Mouse (Mus musculus) small intestine, adult 2 months (tissue): Measurements from ENCODE around the gene Scgb1a1.

ENCODE experiments used
- CTCF ChIP-seq: fragments of 200-500 bp; IDR thresholded peaks from 2 replicates; pipeline ENCODE4 v1.5.1; 2012; ENCODE audit warnings: low read depth, mild to moderate bottlenecking, control low read depth, inconsistent platforms, low read length, moderate library complexity, mixed read lengths; ENCODE audit not compliant: insufficient replicate concordance, insufficient read length; ENCODE audit errors: extremely low read depth
- POLR2A ChIP-seq: fragments of 200-500 bp; IDR thresholded peaks from 2 replicates; pipeline ENCODE4 v1.6.1; 2012; ENCODE audit warnings: low read depth, mild to moderate bottlenecking, control low read depth, inconsistent platforms, low read length, moderate library complexity

GRCm38 (mm10) chr19:9134746-9135511 is 47.2 kb upstream of the Scgb1a1 start:
- TF ChIP-seq CTCF (no peak), POLR2A (no peak)
